Mouse (Mus musculus) stomach, postnatal 0 days (tissue): ENCODE data around the gene Gins1.

Source experiments
- CTCF ChIP-seq: IDR thresholded peaks from 2 replicates; pipeline ENCODE4 v1.5.1; 2016; ENCODE audit warnings: antibody characterized with exemption, low read depth, mild to moderate bottlenecking, moderate library complexity
- EP300 ChIP-seq: optimal IDR thresholded peaks from 2 replicates; pipeline ENCODE3; 2016; ENCODE audit warnings: antibody characterized with exemption

DNA sequence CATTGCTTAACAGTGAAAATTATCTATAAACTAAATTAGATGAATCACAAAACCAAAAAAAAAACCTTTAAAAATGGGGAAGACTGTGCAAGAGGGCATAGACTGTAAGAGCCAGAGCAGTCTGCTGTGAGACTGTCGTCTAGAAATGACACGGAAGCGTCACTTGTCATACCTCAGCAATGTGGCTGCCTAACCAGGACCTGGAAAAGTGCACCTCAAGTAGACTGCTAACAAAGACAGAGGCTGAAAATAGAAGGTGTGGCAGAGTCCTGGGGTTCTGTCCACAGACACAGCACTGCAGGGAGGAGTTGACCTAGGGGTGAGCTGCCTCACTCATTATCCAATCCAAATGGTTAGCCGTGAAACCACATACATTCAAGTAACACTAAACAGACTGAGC is 17.0 kb downstream of the Gins1 start:
- TF ChIP-seq EP300: no peak
- no peak for TF ChIP-seq CTCF
